Mouse (Mus musculus): Measurements from ENCODE around the gene Zc3h10.

- TF ChIP-seq CTCF (IDR thresholded peaks at IDR 0.05; ENCODE audit: extremely low read depth, insufficient read length, insufficient replicate concordance, low read depth, low read length) (no peak), POLR2A (IDR thresholded peaks at IDR 0.05; ENCODE audit: low read depth, low read length) (no peak)
Observed at GRCm38 (mm10) chr10:128556286-128556685, 8.7 kb upstream of the Zc3h10 start.

Measured in small intestine, adult 2 months (tissue).